Mouse (Mus musculus): Measurements from ENCODE around the gene Klhl2.

DNA sequence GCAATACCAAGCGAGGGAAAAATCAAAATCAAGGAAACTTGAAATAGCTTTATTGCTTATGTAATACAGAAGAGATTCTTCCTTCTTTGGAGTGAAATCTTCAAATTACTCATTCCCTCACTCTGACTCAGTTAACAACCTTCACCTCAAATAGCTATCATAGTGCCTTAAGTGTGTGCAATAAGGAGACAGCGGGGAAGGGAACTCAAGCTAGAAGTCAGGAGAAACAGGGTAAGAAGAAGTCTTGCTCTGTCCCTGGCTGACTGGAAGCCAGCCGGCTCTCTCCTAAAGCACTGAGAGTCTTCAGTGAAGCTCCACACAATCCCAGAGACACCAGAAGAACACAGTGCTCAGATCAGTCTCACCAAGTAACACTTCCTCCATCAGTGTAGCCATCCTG lies 43.3 kb downstream of the Klhl2 start:
- no peak for TF ChIP-seq CTCF (IDR thresholded peaks at IDR 0.05; ENCODE audit: borderline replicate concordance, insufficient read depth, low read length)
- no peak for TF ChIP-seq POLR2A (IDR thresholded peaks at IDR 0.05; ENCODE audit: low read depth, low read length)

Data from embryonic fibroblast, embryonic 13.5 days (primary cell).